Mouse (Mus musculus) kidney, postnatal 0 days (tissue): ENCODE data around the gene Hepacam2. TPM values are rescaled to one million over a fixed set of nuclear protein-coding genes. Genes with fewer than 3 reads are reported as not detected.
A peak's percentile ranks its signal among the peaks of the same experiment; 100 is the strongest.

Source experiments
- ATAC-seq: fragments of 200-750 bp; cut with Nextera tagmentation; replicated peaks from 2 replicates; pipeline ENCODE4 v1.8.0; 2017; ENCODE audit warnings: low read depth, moderate number of reproducible peaks, moderate TSS enrichment, moderate library complexity; ENCODE audit not compliant: low FRiP score
- DNase-seq: peaks from one replicate; pipeline ENCODE4 v3.0.0-alpha.2; 2016; ENCODE audit warnings: low spot score
- H3K27ac ChIP-seq: fragments of 300-500 bp; sonication (generic); 2 replicates; pipeline ENCODE4 v1.5.1; 2014; ENCODE audit warnings: mild to moderate bottlenecking
- H3K27me3 ChIP-seq: fragments of 300-500 bp; sonication (generic); 2 replicates; pipeline ENCODE4 v1.6.1; 2014; ENCODE audit warnings: low read length, mixed read lengths; ENCODE audit not compliant: insufficient read depth
- H3K36me3 ChIP-seq: fragments of 300-500 bp; sonication (generic); 2 replicates; pipeline ENCODE4 v1.6.1; 2014; ENCODE audit warnings: low read length, mixed read lengths; ENCODE audit not compliant: insufficient read depth
- H3K4me1 ChIP-seq: fragments of 300-500 bp; sonication (generic); replicated peaks from 2 replicates; pipeline ENCODE4 v1.6.1; 2014; ENCODE audit warnings: antibody characterized with exemption, low read length, mixed read lengths; ENCODE audit not compliant: insufficient read depth
- H3K4me2 ChIP-seq: fragments of 300-500 bp; sonication (generic); 2 replicates; pipeline ENCODE4 v1.6.1; 2014; ENCODE audit warnings: mild to moderate bottlenecking, low read length, moderate library complexity, mixed read lengths
- H3K4me3 ChIP-seq: fragments of 300-500 bp; sonication (generic); replicated peaks from 2 replicates; pipeline ENCODE4 v1.5.1; 2014; ENCODE audit warnings: low read depth, low read length
- H3K9ac ChIP-seq: fragments of 300-500 bp; sonication (generic); 2 replicates; pipeline ENCODE4 v1.6.1; 2014; ENCODE audit warnings: low read depth, low read length
- H3K9me3 ChIP-seq: fragments of 300-500 bp; sonication (generic); replicated peaks from 2 replicates; pipeline ENCODE4 v1.6.1; 2016; ENCODE audit warnings: low read length, inconsistent platforms, mixed read lengths
- CTCF ChIP-seq: IDR thresholded peaks from 2 replicates; pipeline ENCODE4 v1.5.1; 2016; ENCODE audit warnings: antibody characterized with exemption, low read depth, mild to moderate bottlenecking, moderate library complexity
- WGBS: fragments of 180-500 bp; shearing (Covaris S2); extraction: QIAGEN DNeasy Blood & Tissue Kit; methylation state at CpG from one replicate; pipeline ENCODE4 v1.1.7; 2014; 5-methylcytosine and 5-hydroxymethylcytosine counted together
- polyA plus RNA-seq: library from polyadenylated mRNA; unstranded; fragments of >200 nt; fragmentation: Nextera tagmentation; extraction: Ambion mirVana; gene quantifications from 2 replicates; pipeline ENCODE4 v1.2.1, GENCODE M21; 2015

Gene Hepacam2
- polyA plus RNA-seq, 1 experiment from 2014 or later, result 9.6 TPM

- TF ChIP-seq CTCF, result no peak
- DNase-seq, result no peak
- ATAC-seq, result no peak
These were observed 7.2 kb upstream of the Hepacam2 start for GRCm38 (mm10) chr6:3505289-3505688.

DNA sequence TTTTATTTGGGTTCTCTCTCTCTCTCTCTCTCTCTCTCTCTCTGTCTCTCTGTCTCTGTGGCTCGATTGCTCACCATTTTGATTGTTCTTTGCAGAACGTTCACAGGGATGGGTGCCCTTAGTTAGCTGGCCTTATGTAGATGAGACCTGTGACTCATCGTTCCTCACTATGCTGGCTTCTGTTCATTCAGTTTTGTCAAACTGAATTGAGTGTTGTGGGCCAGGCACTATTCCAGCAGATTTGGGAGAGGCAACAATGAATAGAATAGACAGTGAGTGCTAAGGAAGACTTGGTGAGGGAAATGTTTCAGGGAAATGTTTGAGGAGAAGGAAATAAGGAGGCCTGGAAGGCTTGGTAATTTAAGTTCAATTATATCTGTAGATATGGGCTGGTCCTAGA lies 2.2 kb upstream of the Hepacam2 start:
- WGBS, result 85% methylated on average over 3 of the region's 3 CpGs
- Histone ChIP-seq H3K27me3 (no peaks in the 10 kb centered on the region), H3K4me1 (no peaks in the 10 kb centered on the region), H3K9ac (no peak overlapping the region), H3K36me3 (no peaks in the 10 kb centered on the region), H3K27ac (no peak overlapping the region), H3K4me2 (no peak overlapping the region), H3K9me3 (no peaks in the 10 kb centered on the region), H3K4me3 (no peak overlapping the region)
- ATAC-seq (no peak), DNase-seq (no peak)
- TF ChIP-seq CTCF, result no peak

More at GRCm38 (mm10) chr6:3505289-3505688, 7.2 kb upstream of the Hepacam2 start:
- Histone ChIP-seq H3K4me2 (no peak overlapping the region), H3K9ac (no peak overlapping the region), H3K4me1 (no peaks in the 10 kb centered on the region), H3K9me3 (no peaks in the 10 kb centered on the region), H3K27ac (no peak overlapping the region), H3K4me3 (no peak overlapping the region), H3K36me3 (no peaks in the 10 kb centered on the region), H3K27me3 (no peaks in the 10 kb centered on the region)
- WGBS, result 88% methylated on average over 5 of the region's 5 CpGs

DNA sequence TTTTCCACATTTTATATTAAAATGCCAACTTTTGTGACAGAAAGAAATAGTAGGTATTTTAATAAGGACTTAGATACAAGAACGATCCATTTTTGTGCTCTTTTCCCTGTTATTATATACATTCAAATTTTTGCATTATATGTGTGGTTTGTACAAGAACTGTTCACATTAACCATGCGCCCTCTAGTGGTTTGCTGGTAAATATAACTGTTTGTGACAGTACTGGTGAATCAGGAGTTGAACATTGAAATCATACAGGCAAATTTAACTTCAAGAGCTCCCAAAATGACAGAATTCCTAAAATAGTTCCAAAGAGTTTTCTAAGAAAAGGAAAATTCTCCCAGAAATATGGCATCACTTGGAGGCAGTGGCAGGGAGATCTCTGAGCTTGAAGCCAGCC lies 1.9 kb downstream of the Hepacam2 start:
- 5% methylated on average over 2 of the region's 2 CpGs for WGBS
- Histone ChIP-seq H3K9me3 (no peaks in the 10 kb centered on the region), H3K4me3 (no peak overlapping the region), H3K9ac (no peak overlapping the region), H3K4me1 (no peaks in the 10 kb centered on the region), H3K27ac (no peak overlapping the region), H3K36me3 (no peaks in the 10 kb centered on the region), H3K27me3 (no peaks in the 10 kb centered on the region), H3K4me2 (no peak overlapping the region)
- ATAC-seq, result no peak
- peak; percentile 75 for DNase-seq
- TF ChIP-seq CTCF, result peak; percentile 79

- WGBS, result 80% methylated on average over 5 of the region's 5 CpGs
- Histone ChIP-seq H3K9me3 (no peaks in the 10 kb centered on the region), H3K4me2 (no peak overlapping the region), H3K27ac (no peak overlapping the region), H3K4me1 (no peaks in the 10 kb centered on the region), H3K36me3 (no peaks in the 10 kb centered on the region), H3K27me3 (no peaks in the 10 kb centered on the region), H3K9ac (no peak overlapping the region), H3K4me3 (no peak overlapping the region)
- DNase-seq (no peak), ATAC-seq (no peak)
- TF ChIP-seq CTCF, result no peak
These were observed 3.8 kb downstream of the Hepacam2 start for GRCm38 (mm10) chr6:3494285-3494684.

- no peak overlapping the region for H3K4me3 ChIP-seq
- H3K27ac ChIP-seq, result no peak overlapping the region
- DNase-seq, result no peak
- no peak overlapping the region for H3K4me2 ChIP-seq
- no peak for ATAC-seq
- no peak overlapping the region for H3K9ac ChIP-seq
- no peaks in the 10 kb centered on the region for H3K36me3 ChIP-seq
- H3K4me1 ChIP-seq, result no peaks in the 10 kb centered on the region
- no peak for TF ChIP-seq CTCF
- WGBS, result 77% methylated on average over 1 of the region's 1 CpGs
- H3K9me3 ChIP-seq, result no peaks in the 10 kb centered on the region
- H3K27me3 ChIP-seq, result no peaks in the 10 kb centered on the region
These were observed 10.7 kb downstream of the Hepacam2 start for GRCm38 (mm10) chr6:3487355-3487754.

- no peak for ATAC-seq
These were observed 13.0 kb downstream of the Hepacam2 start for GRCm38 (mm10) chr6:3485133-3485532.

GRCm38 (mm10) chr6:3481705-3482104 lies 16.4 kb downstream of the Hepacam2 start:
- Histone ChIP-seq H3K27me3 (no peaks in the 10 kb centered on the region), H3K4me3 (no peak overlapping the region), H3K27ac (no peak overlapping the region), H3K9ac (no peak overlapping the region), H3K4me2 (no peak overlapping the region), H3K9me3 (no peaks in the 10 kb centered on the region), H3K36me3 (no peaks in the 10 kb centered on the region), H3K4me1 (no peaks in the 10 kb centered on the region)
- DNase-seq, result no peak
- ATAC-seq, result no peak
- TF ChIP-seq CTCF, result no peak
- WGBS, result 73% methylated on average over 3 of the region's 3 CpGs

More at GRCm38 (mm10) chr6:3485133-3485532, 13.0 kb downstream of the Hepacam2 start:
- Histone ChIP-seq H3K27ac (no peak overlapping the region), H3K4me1 (no peaks in the 10 kb centered on the region), H3K9ac (no peak overlapping the region), H3K27me3 (no peaks in the 10 kb centered on the region), H3K36me3 (no peaks in the 10 kb centered on the region), H3K4me2 (no peak overlapping the region), H3K4me3 (no peak overlapping the region), H3K9me3 (no peaks in the 10 kb centered on the region)
- DNase-seq, result no peak
- 84% methylated on average over 3 of the region's 3 CpGs for WGBS
- TF ChIP-seq CTCF, result no peak
